Mouse (Mus musculus): ENCODE results near the gene Sirt4.

The Sirt4 gene

GRCm38 (mm10) chr5:115491771-115492322 lies 7.3 kb upstream of the Sirt4 start:
- no peak for DNase-seq (ENCODE audit: low read depth)

- DNase-seq (ENCODE audit: low read depth) = no peak
Measured at GRCm38 (mm10) chr5:115491076-115491475, 6.6 kb upstream of the Sirt4 start.

DNA sequence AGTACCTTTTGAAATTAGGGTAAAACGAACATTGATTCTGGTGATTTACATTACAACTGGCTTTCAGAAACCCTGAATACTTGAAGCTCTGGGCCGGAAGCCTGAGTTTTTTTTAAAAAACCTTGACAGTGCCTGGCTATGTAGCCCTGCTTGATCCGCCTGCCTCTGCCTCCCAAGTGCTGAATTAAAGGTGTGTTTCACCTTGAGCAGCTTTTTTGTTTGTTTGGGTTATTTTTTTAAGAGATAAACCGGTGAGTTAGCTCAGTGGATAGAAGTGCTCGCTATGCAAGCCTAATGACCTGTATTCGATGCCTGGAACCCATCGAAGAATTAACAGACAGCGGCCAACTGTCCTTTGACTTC lies 6.1 kb upstream of the Sirt4 start:
- no peak for DNase-seq (ENCODE audit: low read depth)

GRCm38 (mm10) chr5:115489699-115490637 lies 5.4 kb upstream of the Sirt4 start:
- DNase-seq (ENCODE audit: low read depth) = peak; percentile 90

- peak; percentile 72 for DNase-seq (ENCODE audit: low read depth)
Measured at GRCm38 (mm10) chr5:115488841-115489698, 4.5 kb upstream of the Sirt4 start.

GRCm38 (mm10) chr5:115487942-115488580 lies 3.5 kb upstream of the Sirt4 start:
- no peak for DNase-seq (ENCODE audit: low read depth)

GRCm38 (mm10) chr5:115487353-115487752 lies 2.8 kb upstream of the Sirt4 start:
- DNase-seq (ENCODE audit: low read depth) = no peak

GRCm38 (mm10) chr5:115486726-115487125 lies 2.2 kb upstream of the Sirt4 start:
- DNase-seq (ENCODE audit: low read depth) = no peak

DNA sequence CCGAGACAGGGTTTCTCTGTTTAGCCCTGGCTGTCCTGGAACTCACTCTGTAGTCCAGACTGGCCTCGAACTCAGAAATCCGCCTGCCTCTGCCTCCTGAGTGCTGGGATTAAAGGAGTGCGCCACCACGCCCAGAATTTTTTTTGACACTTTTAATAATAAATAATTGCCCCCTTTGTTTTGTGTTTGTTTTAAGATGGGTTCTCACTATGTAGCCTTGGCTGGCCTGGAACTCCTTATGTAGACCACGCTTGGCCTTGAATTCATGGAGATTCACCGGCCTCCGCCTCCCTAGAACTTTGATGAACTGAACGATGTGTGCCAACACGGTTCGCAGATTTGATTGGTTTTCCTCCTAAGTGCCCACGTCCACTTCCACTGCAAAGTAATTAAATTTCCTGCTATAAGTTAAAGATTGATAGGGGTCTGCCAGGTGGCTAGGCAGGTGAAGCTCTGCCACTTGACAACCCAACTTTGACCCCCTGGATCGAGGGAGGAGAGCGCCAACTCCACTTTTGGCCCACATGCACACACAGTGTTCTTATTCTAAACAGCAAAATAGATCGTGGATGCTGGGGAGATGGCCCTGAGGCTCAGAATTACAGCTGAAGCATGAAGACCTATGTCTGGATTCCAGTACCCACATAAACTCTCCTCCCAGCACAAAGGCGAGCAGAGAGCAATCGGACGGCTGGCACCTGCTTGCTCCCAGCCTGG lies 1.1 kb upstream of the Sirt4 start:
- no peak for DNase-seq (ENCODE audit: low read depth)

DNA sequence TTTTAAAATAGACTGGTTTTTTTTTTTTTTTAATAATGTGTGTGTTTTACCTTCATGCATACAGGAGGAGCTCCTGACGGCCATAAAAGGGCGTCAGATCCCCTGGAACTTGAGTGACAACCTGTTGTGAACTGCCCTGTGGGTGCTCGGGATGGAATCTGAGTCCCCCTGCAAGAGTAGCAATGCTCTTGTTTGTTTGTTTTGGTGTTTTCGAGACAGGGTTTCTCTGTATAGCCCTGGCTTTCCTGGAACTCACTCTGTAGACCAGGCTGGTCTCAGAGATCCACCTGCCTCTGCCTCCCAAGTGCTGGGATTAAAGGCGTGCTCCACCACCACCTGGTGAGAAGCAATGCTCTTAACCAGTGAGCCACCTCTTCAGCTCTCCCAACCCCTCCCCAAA lies 471 bp upstream of the Sirt4 start:
- no peak for DNase-seq (ENCODE audit: low read depth)

GRCm38 (mm10) chr5:115483385-115483784 lies 1.1 kb downstream of the Sirt4 start:
- DNase-seq (ENCODE audit: low read depth) = no peak

- DNase-seq (ENCODE audit: low read depth) = no peak
Measured at GRCm38 (mm10) chr5:115482390-115483265, 1.9 kb downstream of the Sirt4 start.

GRCm38 (mm10) chr5:115480101-115480500 lies 4.4 kb downstream of the Sirt4 start:
- DNase-seq (ENCODE audit: low read depth) = no peak

DNA sequence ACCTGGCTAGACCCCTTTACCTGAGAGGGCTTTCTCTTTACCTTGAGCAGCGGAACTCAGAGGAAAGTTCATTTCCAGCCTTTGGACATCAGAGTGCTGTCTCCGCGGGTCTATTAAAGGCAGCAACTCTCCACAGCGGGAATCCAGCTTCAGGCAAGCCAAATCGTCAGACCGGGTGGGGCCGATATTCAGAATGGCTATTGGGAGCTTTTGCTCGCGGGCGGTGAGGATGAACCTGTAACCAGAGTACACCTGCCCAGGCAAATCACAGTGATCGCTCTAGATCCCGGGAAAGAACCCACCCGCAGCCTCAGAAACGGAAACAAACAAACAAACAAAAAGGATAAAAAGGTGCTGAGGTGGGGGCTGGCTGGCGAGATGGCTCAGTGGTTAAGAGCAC lies 5.0 kb downstream of the Sirt4 start:
- no peak for DNase-seq (ENCODE audit: low read depth)

DNA sequence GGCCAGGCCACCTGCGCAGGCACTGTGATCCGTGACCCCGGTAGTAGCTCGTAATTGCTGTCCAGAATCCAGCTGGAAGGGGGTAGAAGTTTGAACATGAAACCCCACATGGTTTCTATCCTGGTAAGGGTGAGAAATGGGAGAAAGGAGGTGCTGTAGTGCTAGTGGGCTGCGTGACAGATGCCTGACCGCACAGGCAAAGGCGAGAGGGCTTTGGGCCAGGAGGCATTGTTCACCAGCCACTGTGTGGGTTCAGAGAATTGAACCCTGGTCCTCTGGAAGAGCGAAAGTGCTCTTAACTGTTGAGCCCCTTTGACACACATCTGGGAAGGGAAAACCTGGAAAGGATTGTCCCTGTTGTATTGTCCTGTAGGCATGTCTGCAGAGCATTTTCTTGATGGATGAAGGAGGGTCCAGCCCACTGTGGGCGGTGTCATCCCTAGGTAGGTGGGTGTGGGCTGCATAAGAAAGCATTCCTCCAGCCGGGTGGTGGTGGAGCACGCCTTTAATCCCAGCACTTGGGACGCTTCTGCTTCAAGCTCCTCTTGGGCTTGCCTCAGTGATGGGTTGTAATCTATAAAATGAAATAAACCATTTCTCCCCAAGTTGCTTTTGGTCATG lies 8.3 kb downstream of the Sirt4 start:
- no peak for DNase-seq (ENCODE audit: low read depth)

DNA sequence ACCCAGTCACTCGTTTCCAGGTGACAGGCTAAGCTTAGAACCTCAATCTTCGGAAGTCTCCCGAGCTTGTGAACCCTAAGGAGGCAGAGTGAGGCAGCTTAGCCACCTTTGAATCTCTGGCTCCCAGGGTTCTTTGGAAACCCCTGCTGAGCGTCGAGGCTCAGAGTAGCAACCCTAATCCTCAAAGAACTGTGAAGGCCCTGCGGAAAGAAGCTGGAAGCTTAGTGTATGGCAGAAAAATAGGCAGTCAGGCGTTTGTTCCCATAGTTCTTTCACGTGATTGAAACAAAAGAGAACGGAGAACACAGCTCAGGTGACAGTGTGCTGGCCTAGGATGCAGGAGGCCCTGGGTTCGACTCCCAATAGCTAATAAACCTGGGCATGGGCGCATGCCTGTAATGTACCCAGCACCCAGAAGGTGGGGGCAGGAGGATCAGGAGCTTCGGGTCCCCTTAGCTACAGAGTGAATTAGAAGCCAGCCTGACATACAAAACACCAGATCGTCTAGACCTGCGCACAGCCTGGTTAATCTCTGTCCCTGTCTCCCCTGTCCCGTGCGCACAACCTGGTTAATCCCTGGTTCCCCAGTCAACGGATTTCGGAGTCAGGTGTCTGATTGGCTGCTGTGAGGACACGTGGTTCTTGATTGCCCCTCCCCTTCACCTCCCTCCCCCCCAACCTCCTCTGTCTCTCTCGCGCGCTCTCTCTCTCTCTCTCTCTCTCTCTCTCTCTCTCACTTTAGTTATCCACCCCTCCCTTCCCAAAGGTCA lies 9.0 kb downstream of the Sirt4 start:
- DNase-seq (ENCODE audit: low read depth) = peak; percentile 42

DNA sequence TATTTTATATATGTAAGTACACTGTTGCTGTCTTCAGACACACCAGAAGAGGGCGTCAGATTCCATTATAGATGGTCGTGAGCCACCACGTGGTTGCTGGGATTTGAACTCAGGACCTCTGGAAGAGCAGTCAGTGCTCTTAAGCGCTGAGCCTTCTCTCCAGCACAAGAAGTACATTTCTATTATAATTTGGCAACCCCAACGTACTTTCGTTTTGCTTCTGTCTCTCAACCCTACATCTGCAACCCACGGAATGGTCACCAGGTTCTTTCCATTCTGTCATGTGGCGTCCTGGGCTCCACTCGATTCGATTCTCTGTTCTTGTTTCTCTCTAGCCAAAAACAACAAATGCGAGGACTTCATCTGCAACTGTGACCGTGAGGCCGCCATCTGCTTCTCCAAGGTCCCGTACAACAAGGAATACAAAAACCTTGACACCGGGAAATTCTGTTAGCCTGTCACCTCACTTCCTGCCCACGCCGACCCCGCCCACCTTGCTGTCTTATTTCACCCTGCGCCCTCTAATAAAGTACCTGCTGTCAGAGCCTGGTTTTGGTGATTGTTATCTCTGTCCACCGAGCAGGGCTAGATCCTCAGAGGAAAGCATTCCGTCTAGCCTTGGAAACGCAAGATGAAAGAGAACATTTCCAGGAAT lies 10.2 kb downstream of the Sirt4 start:
- DNase-seq (ENCODE audit: low read depth) = no peak

DNA sequence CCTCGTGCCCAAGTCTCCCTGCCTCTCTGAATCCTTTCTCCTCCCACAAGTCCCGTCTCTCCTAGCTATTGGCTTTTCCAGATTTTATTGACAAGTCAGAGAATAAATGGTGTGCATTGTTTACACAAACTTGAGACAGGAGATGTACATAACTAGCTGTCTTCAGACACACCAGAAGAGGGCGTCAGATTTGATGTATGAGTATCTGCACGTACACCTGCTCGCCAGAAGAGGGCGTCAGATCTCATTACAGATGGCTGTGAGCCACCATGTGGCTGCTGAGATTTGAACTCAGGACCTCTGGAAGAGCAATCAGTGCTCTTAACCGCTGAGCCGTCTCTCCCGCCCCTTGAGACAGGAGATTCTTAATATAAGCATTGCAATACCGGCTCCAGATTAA lies 11.3 kb downstream of the Sirt4 start:
- no peak for DNase-seq (ENCODE audit: low read depth)

All from c-Kit-positive CD71-positive TER-119-negative erythroid progenitor cells, embryonic 14.5 days (primary cell).